Mouse (Mus musculus) intestine, postnatal 0 days (tissue): ENCODE measurements at regions not wholly inside any gene's neighbourhood (a gene's known extent, or its start where the extent isn't known, plus 50 kb on each side); places are given as distances from the start of the nearest gene placed in this dataset.

Experiments used
- ATAC-seq: fragments of 200-750 bp; cut with Nextera tagmentation; 2 replicates; pipeline ENCODE4 v1.8.0; 2017; ENCODE audit warnings: mild to moderate bottlenecking, moderate TSS enrichment, moderate library complexity
- H3K27ac ChIP-seq: fragments of 300-500 bp; sonication (generic); 2 replicates; pipeline ENCODE4 v1.5.1; 2014; ENCODE audit warnings: mild to moderate bottlenecking, low read depth, low read length, moderate library complexity
- H3K27me3 ChIP-seq: fragments of 300-500 bp; sonication (generic); replicated peaks from 2 replicates; pipeline ENCODE4 v1.6.1; 2014; ENCODE audit warnings: low read length, mixed read lengths; ENCODE audit not compliant: control insufficient read depth, insufficient read depth
- H3K36me3 ChIP-seq: fragments of 300-500 bp; sonication (generic); 2 replicates; pipeline ENCODE4 v1.6.1; 2014; ENCODE audit warnings: mild to moderate bottlenecking, moderate library complexity; ENCODE audit not compliant: control insufficient read depth, insufficient read depth
- H3K4me1 ChIP-seq: fragments of 300-500 bp; sonication (generic); replicated peaks from 2 replicates; pipeline ENCODE4 v1.6.1; 2014; ENCODE audit warnings: antibody characterized with exemption, low read length, mixed read lengths; ENCODE audit not compliant: control insufficient read depth, insufficient read depth
- H3K4me2 ChIP-seq: fragments of 300-500 bp; sonication (generic); replicated peaks from 2 replicates; pipeline ENCODE4 v1.6.1; 2014; ENCODE audit warnings: low read depth, mild to moderate bottlenecking, moderate library complexity
- H3K4me3 ChIP-seq: fragments of 300-500 bp; sonication (generic); 2 replicates; pipeline ENCODE4 v1.5.1; 2014; ENCODE audit warnings: low read depth, low read length
- H3K9ac ChIP-seq: fragments of 300-500 bp; sonication (generic); 2 replicates; pipeline ENCODE4 v1.6.1; 2014; ENCODE audit warnings: mild to moderate bottlenecking, low read depth, low read length
- H3K9me3 ChIP-seq: fragments of 300-500 bp; sonication (generic); 2 replicates; pipeline ENCODE4 v1.6.1; 2016; ENCODE audit warnings: mixed run types; ENCODE audit not compliant: control insufficient read depth
- CTCF ChIP-seq: sonication (generic); IDR thresholded peaks from 2 replicates; pipeline ENCODE4 v1.5.1; 2016; ENCODE audit warnings: low read depth, mild to moderate bottlenecking, control low read depth, antibody characterized with exemption, moderate library complexity
- WGBS: fragments of 180-500 bp; shearing (Covaris S2); extraction: QIAGEN DNeasy Blood & Tissue Kit; methylation state at CpG from one replicate; pipeline ENCODE4 v1.1.7; 2014; 5-methylcytosine and 5-hydroxymethylcytosine counted together

GRCm38 (mm10) chr4:9144226-9145215 lies 905.7 kb upstream of the Car8 start:
- no peak overlapping the region for H3K9ac ChIP-seq
- H3K4me3 ChIP-seq: no peak overlapping the region
- no peak overlapping the region for H3K27ac ChIP-seq
- no peaks in the 10 kb centered on the region for H3K27me3 ChIP-seq
- no peak overlapping the region for H3K4me2 ChIP-seq
- TF ChIP-seq CTCF: no peak
- no peaks in the 10 kb centered on the region for H3K4me1 ChIP-seq
- no peak for ATAC-seq
- H3K36me3 ChIP-seq: no peaks in the 10 kb centered on the region
- no peaks in the 10 kb centered on the region for H3K9me3 ChIP-seq
- 79% methylated on average over 9 of the region's 9 CpGs for WGBS

- 88% methylated on average over 3 of the region's 3 CpGs for WGBS
- Histone ChIP-seq H3K4me3 (no peak overlapping the region), H3K9me3 (no peaks in the 10 kb centered on the region), H3K4me2 (no peak overlapping the region), H3K4me1 (no peaks in the 10 kb centered on the region), H3K36me3 (no peaks in the 10 kb centered on the region), H3K27me3 (no peaks in the 10 kb centered on the region), H3K27ac (no peak overlapping the region), H3K9ac (no peak overlapping the region)
- ATAC-seq: no peak
- no peak for TF ChIP-seq CTCF
Observed at GRCm38 (mm10) chr4:9143087-9143486, 904.2 kb upstream of the Car8 start.

DNA sequence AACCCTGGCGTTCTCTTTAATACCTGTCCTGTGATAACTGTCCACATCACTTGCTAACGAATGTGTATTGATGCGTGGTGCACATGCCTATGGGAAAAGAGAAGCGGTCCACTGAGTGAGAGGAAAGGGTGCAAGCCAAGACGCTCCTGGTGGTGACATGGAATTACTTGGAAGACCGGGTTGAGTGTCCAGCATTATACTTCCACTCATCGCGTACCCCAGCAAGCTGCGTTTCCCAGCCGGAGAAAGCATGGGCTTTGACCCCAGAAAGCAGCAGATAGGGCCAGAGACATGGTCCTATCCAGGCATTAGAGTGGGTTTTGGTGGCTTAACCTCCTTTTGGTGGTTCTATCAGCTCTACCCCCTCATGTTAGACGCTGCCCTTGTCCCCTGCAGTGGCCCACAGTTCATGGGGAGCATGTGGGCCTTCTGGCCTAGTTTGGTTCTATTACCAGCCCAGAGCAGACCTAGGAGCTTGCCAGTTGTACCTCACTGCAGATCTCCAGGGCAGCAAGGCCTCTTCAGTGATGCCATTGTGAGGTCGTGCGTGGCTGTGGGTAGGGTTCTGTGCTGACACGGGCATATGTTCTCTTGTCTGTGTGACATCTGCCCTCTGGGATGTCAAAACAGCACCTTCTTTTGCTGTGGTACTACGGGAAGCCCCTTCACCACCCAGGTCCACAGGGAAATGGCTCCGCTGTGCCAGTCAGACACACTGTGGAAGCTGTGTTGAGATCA lies 903.3 kb upstream of the Car8 start:
- H3K36me3 ChIP-seq: no peaks in the 10 kb centered on the region
- no peak overlapping the region for H3K27ac ChIP-seq
- H3K4me1 ChIP-seq: no peaks in the 10 kb centered on the region
- no peak for ATAC-seq
- H3K9ac ChIP-seq: no peak overlapping the region
- 91% methylated on average over 16 of the region's 16 CpGs for WGBS
- no peak overlapping the region for H3K4me3 ChIP-seq
- H3K27me3 ChIP-seq: no peaks in the 10 kb centered on the region
- TF ChIP-seq CTCF: no peak
- H3K9me3 ChIP-seq: no peaks in the 10 kb centered on the region
- no peak overlapping the region for H3K4me2 ChIP-seq

DNA sequence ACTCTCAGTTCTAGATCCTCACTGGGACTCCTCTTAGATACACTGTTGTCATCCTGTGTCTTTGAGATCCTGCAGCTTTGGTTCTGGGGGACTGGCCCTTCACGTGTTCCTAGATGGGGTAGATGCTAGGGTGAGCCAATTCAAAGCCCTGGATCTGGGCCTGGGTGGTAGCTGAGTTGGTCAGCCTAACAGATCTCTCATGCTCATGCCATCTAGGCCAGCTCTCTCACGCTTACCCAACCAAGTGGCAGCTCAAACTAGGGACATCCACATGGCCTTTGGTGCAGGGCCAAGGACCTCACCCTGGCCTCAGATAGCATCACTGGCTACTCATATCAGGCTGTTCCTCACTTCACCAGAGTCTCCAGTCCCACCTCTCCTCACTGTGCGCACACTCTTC lies 901.9 kb upstream of the Car8 start:
- no peak overlapping the region for H3K9ac ChIP-seq
- no peaks in the 10 kb centered on the region for H3K36me3 ChIP-seq
- no peaks in the 10 kb centered on the region for H3K27me3 ChIP-seq
- H3K27ac ChIP-seq: no peak overlapping the region
- no peak overlapping the region for H3K4me3 ChIP-seq
- H3K9me3 ChIP-seq: no peaks in the 10 kb centered on the region
- no peak for TF ChIP-seq CTCF
- no peaks in the 10 kb centered on the region for H3K4me1 ChIP-seq
- no peak overlapping the region for H3K4me2 ChIP-seq
- 78% methylated on average over 3 of the region's 3 CpGs for WGBS
- ATAC-seq: no peak

- Histone ChIP-seq H3K36me3 (no peaks in the 10 kb centered on the region), H3K9ac (no peak overlapping the region), H3K27ac (no peak overlapping the region), H3K4me1 (no peaks in the 10 kb centered on the region), H3K27me3 (no peaks in the 10 kb centered on the region), H3K9me3 (no peaks in the 10 kb centered on the region), H3K4me3 (no peak overlapping the region), H3K4me2 (peak overlapping the region; percentile 61; the same call in 1 of the 2 replicates)
- TF ChIP-seq CTCF: no peak
- WGBS: 64% methylated on average over 13 of the region's 13 CpGs
- ATAC-seq: no peak
Observed at GRCm38 (mm10) chr4:9136657-9137056, 897.8 kb upstream of the Car8 start.

- H3K9me3 ChIP-seq: no peaks in the 10 kb centered on the region
- H3K4me2 ChIP-seq: peak overlapping the region; percentile 61
- TF ChIP-seq CTCF: no peak
- H3K4me1 ChIP-seq: no peaks in the 10 kb centered on the region
- H3K4me3 ChIP-seq: peak overlapping the region; percentile 31
- peak; percentile 61; the same call in 1 of the 2 replicates for ATAC-seq
- no peaks in the 10 kb centered on the region for H3K27me3 ChIP-seq
- H3K9ac ChIP-seq: no peak overlapping the region
- WGBS: 23% methylated on average over 10 of the region's 10 CpGs
- no peaks in the 10 kb centered on the region for H3K36me3 ChIP-seq
- no peak overlapping the region for H3K27ac ChIP-seq
Observed at GRCm38 (mm10) chr4:9136188-9136569, 897.3 kb upstream of the Car8 start.
